Mouse (Mus musculus): ENCODE measurements at regions not wholly inside any gene's neighbourhood (a gene's known extent, or its start where the extent isn't known, plus 50 kb on each side); places are given as distances from the start of the nearest gene placed in this dataset.

- DNase-seq (ENCODE audit: low read depth, low spot score) (no peak), ATAC-seq (no peak)
- TF ChIP-seq CTCF (IDR thresholded peaks at IDR 0.05): no peak
- CTCF ChIA-PET: no interaction called here
- POLR2A ChIA-PET: no interaction called here
- in situ Hi-C loops (cut with MboI; ENCODE audit: low pct_unique_long_range_greater_than_20kb): no loop called here
- no peaks in the 10 kb centered on the region for H3K27me3 ChIP-seq
These were observed 129.0 kb downstream of the Hmg20a start for GRCm38 (mm10) chr9:56547291-56547977.

GRCm38 (mm10) chr9:56549774-56550173 is 131.4 kb downstream of the Hmg20a start:
- no peak for TF ChIP-seq CTCF (IDR thresholded peaks at IDR 0.05)
- ChIA-PET CTCF (no interaction called here), POLR2A (interaction anchor here (0.5 kb wide), 1 partner anchor 289 kb away, joined by 3 read pairs; no protein-coding TSS in a partner anchor)
- no peak for DNase-seq (ENCODE audit: low read depth, low spot score)
- in situ Hi-C loops (cut with MboI; ENCODE audit: low pct_unique_long_range_greater_than_20kb): loop anchor here (5.0 kb wide), 5 partner anchors 42 to 432 kb away; partner anchors contain the start of genes Hmg20a and Peak1
- no peaks in the 10 kb centered on the region for H3K27me3 ChIP-seq
- no peak for ATAC-seq

- ChIA-PET CTCF (no interaction called here), POLR2A (interaction anchor here (0.5 kb wide), 1 partner anchor 290 kb away, joined by 3 read pairs; no protein-coding TSS in a partner anchor)
- DNase-seq (ENCODE audit: low read depth, low spot score) (no peak), ATAC-seq (no peak)
- TF ChIP-seq CTCF (IDR thresholded peaks at IDR 0.05): no peak
- in situ Hi-C loops (cut with MboI; ENCODE audit: low pct_unique_long_range_greater_than_20kb): loop anchor here (5.0 kb wide), 5 partner anchors 43 to 433 kb away; partner anchors contain the start of genes Hmg20a and Peak1
- H3K27me3 ChIP-seq: no peaks in the 10 kb centered on the region
These were observed 131.8 kb downstream of the Hmg20a start for GRCm38 (mm10) chr9:56550178-56550577.

- DNase-seq (ENCODE audit: low read depth, low spot score) (no peak), ATAC-seq (no peak)
- no peak for TF ChIP-seq CTCF (IDR thresholded peaks at IDR 0.05)
- in situ Hi-C loops (cut with MboI; ENCODE audit: low pct_unique_long_range_greater_than_20kb): loop anchor here (5.0 kb wide), 5 partner anchors 44 to 434 kb away; partner anchors contain the start of genes Hmg20a and Peak1
- POLR2A ChIA-PET: interaction anchor here (0.9 to 1.3 kb wide), 2 partner anchors 338 to 340 kb away, joined by 5 read pairs; no protein-coding TSS in a partner anchor
- CTCF ChIA-PET: interaction anchor here (0.9 to 2.7 kb wide), 10 partner anchors 31 to 433 kb away, joined by 3 to 13 read pairs (median 4); partner anchors contain the start of genes Hmg20a and Peak1
- no peaks in the 10 kb centered on the region for H3K27me3 ChIP-seq
These were observed 133.2 kb downstream of the Hmg20a start for GRCm38 (mm10) chr9:56551376-56552186.

GRCm38 (mm10) chr9:56552187-56552686 is 133.8 kb downstream of the Hmg20a start:
- ATAC-seq (peak; percentile 65), DNase-seq (ENCODE audit: low read depth, low spot score) (no peak)
- in situ Hi-C loops (cut with MboI; ENCODE audit: low pct_unique_long_range_greater_than_20kb): loop anchor here (5.0 kb wide), 5 partner anchors 45 to 435 kb away; partner anchors contain the start of genes Hmg20a and Peak1
- POLR2A ChIA-PET: interaction anchor here (0.9 to 1.3 kb wide), 4 partner anchors 45 to 350 kb away, joined by 3 to 5 read pairs (median 4); no protein-coding TSS in a partner anchor
- CTCF ChIA-PET: interaction anchor here (0.6 to 2.7 kb wide), 18 partner anchors 10 to 434 kb away, joined by 3 to 13 read pairs (median 4); partner anchors contain the start of genes Hmg20a and Peak1
- no peaks in the 10 kb centered on the region for H3K27me3 ChIP-seq
- no peak for TF ChIP-seq CTCF (IDR thresholded peaks at IDR 0.05)

GRCm38 (mm10) chr9:56552766-56553165 is 134.4 kb downstream of the Hmg20a start:
- TF ChIP-seq CTCF (IDR thresholded peaks at IDR 0.05): peak; percentile 97
- ChIA-PET CTCF (interaction anchor here (0.6 to 2.7 kb wide), 18 partner anchors 10 to 434 kb away, joined by 3 to 13 read pairs (median 4); partner anchors contain the start of genes Hmg20a and Peak1), POLR2A (interaction anchor here (0.9 to 1.3 kb wide), 3 partner anchors 45 to 351 kb away, joined by 3 to 5 read pairs (median 3); no protein-coding TSS in a partner anchor)
- no peaks in the 10 kb centered on the region for H3K27me3 ChIP-seq
- peak; percentile 49 for ATAC-seq
- in situ Hi-C loops (cut with MboI; ENCODE audit: low pct_unique_long_range_greater_than_20kb): loop anchor here (5.0 kb wide), 5 partner anchors 45 to 435 kb away; partner anchors contain the start of genes Hmg20a and Peak1
- no peak for DNase-seq (ENCODE audit: low read depth, low spot score)

- CTCF ChIA-PET: interaction anchor here (1.8 to 2.7 kb wide), 3 partner anchors 44 to 340 kb away, joined by 5 to 13 read pairs (median 9); no protein-coding TSS in a partner anchor
- ATAC-seq (no peak), DNase-seq (ENCODE audit: low read depth, low spot score) (no peak)
- H3K27me3 ChIP-seq: no peaks in the 10 kb centered on the region
- no peak for TF ChIP-seq CTCF (IDR thresholded peaks at IDR 0.05)
- in situ Hi-C loops (cut with MboI; ENCODE audit: low pct_unique_long_range_greater_than_20kb): loop anchor here (5.0 kb wide), 5 partner anchors 46 to 436 kb away; partner anchors contain the start of genes Hmg20a and Peak1
- POLR2A ChIA-PET: no interaction called here
These were observed 135.2 kb downstream of the Hmg20a start for GRCm38 (mm10) chr9:56553626-56554025.

GRCm38 (mm10) chr9:56554096-56554495 is 135.7 kb downstream of the Hmg20a start:
- in situ Hi-C loops (cut with MboI; ENCODE audit: low pct_unique_long_range_greater_than_20kb): loop anchor here (5.0 kb wide), 5 partner anchors 47 to 437 kb away; partner anchors contain the start of genes Hmg20a and Peak1
- H3K27me3 ChIP-seq: no peaks in the 10 kb centered on the region
- ATAC-seq: no peak
- ChIA-PET POLR2A (no interaction called here), CTCF (interaction anchor here (0.9 to 2.7 kb wide), 5 partner anchors 9 to 433 kb away, joined by 3 to 13 read pairs (median 5); no protein-coding TSS in a partner anchor)
- no peak for DNase-seq (ENCODE audit: low read depth, low spot score)
- TF ChIP-seq CTCF (IDR thresholded peaks at IDR 0.05): no peak

GRCm38 (mm10) chr9:56559618-56560144 is 141.3 kb downstream of the Hmg20a start:
- no peaks in the 10 kb centered on the region for H3K27me3 ChIP-seq
- TF ChIP-seq CTCF (IDR thresholded peaks at IDR 0.05): no peak
- ATAC-seq: no peak
- CTCF ChIA-PET: no interaction called here
- DNase-seq (ENCODE audit: low read depth, low spot score): no peak
- in situ Hi-C loops (cut with MboI; ENCODE audit: low pct_unique_long_range_greater_than_20kb): no loop called here
- POLR2A ChIA-PET: no interaction called here

Data from Patski (cell line).